Mouse (Mus musculus) hindbrain, postnatal 0 days (tissue): ENCODE measurements around the gene Ncapd3. TPM values are rescaled to one million over a fixed set of nuclear protein-coding genes. Genes with fewer than 3 reads are reported as not detected.

ENCODE experiments used
- ATAC-seq: fragments of 200-750 bp; cut with Nextera tagmentation; 2 replicates; pipeline ENCODE4 v1.8.0; 2017; ENCODE audit warnings: mild to moderate bottlenecking, moderate TSS enrichment, moderate library complexity
- DNase-seq: peaks from one replicate; pipeline ENCODE4 v3.0.0-alpha.2; 2015; ENCODE audit warnings: low spot score
- H3K27ac ChIP-seq: fragments of 300-500 bp; sonication (generic); 2 replicates; pipeline ENCODE4 v1.5.1; 2014; ENCODE audit warnings: mild to moderate bottlenecking
- H3K27me3 ChIP-seq: fragments of 300-500 bp; sonication (generic); 2 replicates; pipeline ENCODE4 v1.6.1; 2014; ENCODE audit warnings: low read length, mixed read lengths; ENCODE audit not compliant: insufficient read depth
- H3K36me3 ChIP-seq: fragments of 300-500 bp; sonication (generic); 2 replicates; pipeline ENCODE4 v1.6.1; 2014; ENCODE audit warnings: low read length, mixed read lengths; ENCODE audit not compliant: insufficient read depth
- H3K4me1 ChIP-seq: fragments of 300-500 bp; sonication (generic); 2 replicates; pipeline ENCODE4 v1.6.1; 2014; ENCODE audit warnings: antibody characterized with exemption, low read length, mixed read lengths; ENCODE audit not compliant: insufficient read depth
- H3K4me2 ChIP-seq: fragments of 300-500 bp; sonication (generic); 2 replicates; pipeline ENCODE4 v1.6.1; 2014; ENCODE audit warnings: low read depth, mild to moderate bottlenecking, low read length, moderate library complexity, mixed read lengths
- H3K4me3 ChIP-seq: fragments of 300-500 bp; sonication (generic); 2 replicates; pipeline ENCODE4 v1.5.1; 2014; ENCODE audit warnings: low read length
- H3K9ac ChIP-seq: fragments of 300-500 bp; sonication (generic); replicated peaks from 2 replicates; pipeline ENCODE4 v1.6.1; 2014; ENCODE audit warnings: mild to moderate bottlenecking, low read length, moderate library complexity, mixed read lengths
- H3K9me3 ChIP-seq: fragments of 300-500 bp; sonication (generic); 2 replicates; pipeline ENCODE4 v1.6.1; 2016; ENCODE audit warnings: low read length, mixed read lengths
- CTCF ChIP-seq: IDR thresholded peaks from 2 replicates; pipeline ENCODE4 v1.5.1; 2016; ENCODE audit warnings: antibody characterized with exemption, control low read depth, low read depth
- WGBS: fragments of 180-500 bp; shearing (Covaris S2); extraction: QIAGEN DNeasy Blood & Tissue Kit; methylation state at CpG from one replicate; pipeline ENCODE4 v1.1.7; 2014; 5-methylcytosine and 5-hydroxymethylcytosine counted together
- polyA plus RNA-seq: library from polyadenylated mRNA; unstranded; fragments of >200 nt; fragmentation: Nextera tagmentation; extraction: Ambion mirVana; gene quantifications from 2 replicates; pipeline ENCODE4 v1.2.1, GENCODE M21; 2015
- total RNA-seq: library from RNA; depleted of rRNA; stranded (reverse); fragments of >200 nt; gene quantifications from 2 replicates; pipeline ENCODE4 v1.2.3, GENCODE M21; 2014

Ncapd3 gene
- total and polyA plus RNA-seq, 2 experiments from 2014 or later, result 6.9 to 21.3 TPM

DNA sequence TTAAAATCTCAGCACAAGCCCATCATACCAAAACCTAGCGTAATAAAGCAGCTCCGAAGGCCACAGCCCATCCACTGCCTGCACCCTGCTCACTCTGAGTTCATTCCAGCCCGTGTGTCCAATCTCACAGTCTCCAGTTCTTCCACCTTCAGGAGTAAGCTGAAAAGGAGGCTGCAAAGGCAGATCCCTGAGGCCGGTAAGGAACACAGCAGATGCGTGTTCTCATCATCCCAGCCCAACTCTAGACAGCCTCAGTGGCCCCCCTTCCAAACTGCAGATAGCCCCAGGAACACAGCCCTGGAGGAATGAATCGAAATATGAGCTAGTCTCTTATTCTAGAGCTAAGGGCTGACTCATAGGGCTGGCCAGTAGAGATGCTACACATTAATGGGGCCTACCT lies 71.5 kb downstream of the Ncapd3 start:
- no peak overlapping the region for H3K4me2 ChIP-seq
- H3K4me3 ChIP-seq, result no peak overlapping the region
- H3K27ac ChIP-seq, result no peak overlapping the region
- H3K27me3 ChIP-seq, result no peaks in the 10 kb centered on the region
- no peaks in the 10 kb centered on the region for H3K9me3 ChIP-seq
- DNase-seq (no peak), ATAC-seq (no peak)
- H3K36me3 ChIP-seq, result peaks cover 35% of the 10 kb centered on the region; the same call in 1 of the 2 replicates
- H3K4me1 ChIP-seq, result no peaks in the 10 kb centered on the region
- 97% methylated on average over 6 of the region's 6 CpGs for WGBS
- TF ChIP-seq CTCF, result no peak
- no peak overlapping the region for H3K9ac ChIP-seq

DNA sequence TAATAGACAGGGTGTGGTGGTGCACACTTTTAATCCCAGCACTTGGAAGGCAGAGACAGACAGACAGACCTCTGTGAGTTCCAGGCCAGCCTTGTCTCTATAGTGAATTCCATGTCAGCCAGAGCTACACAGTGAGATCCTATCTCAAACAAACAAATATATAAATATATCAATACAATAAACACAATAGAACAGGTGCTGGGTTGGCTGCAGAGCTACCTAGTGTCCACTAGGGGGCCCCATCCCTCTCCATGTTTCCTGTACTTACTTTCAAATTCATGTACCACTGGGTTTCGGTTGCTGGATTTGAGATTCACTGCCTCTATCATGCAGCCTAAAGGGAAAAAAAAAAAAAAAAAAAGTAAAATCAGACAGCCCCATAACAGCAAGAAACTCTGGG lies 76.1 kb downstream of the Ncapd3 start:
- ATAC-seq (peak; percentile 50; the same call in 1 of the 2 replicates), DNase-seq (peak; percentile 83)
- no peak overlapping the region for H3K4me2 ChIP-seq
- H3K4me1 ChIP-seq, result 0 out of 2 replicates have a peak, but pooled peaks cover 3% of the 10 kb centered on the region
- no peaks in the 10 kb centered on the region for H3K27me3 ChIP-seq
- H3K4me3 ChIP-seq, result no peak overlapping the region
- TF ChIP-seq CTCF, result peak; percentile 89
- peaks cover 16% of the 10 kb centered on the region; the same call in 1 of the 2 replicates for H3K36me3 ChIP-seq
- H3K9ac ChIP-seq, result no peak overlapping the region
- H3K9me3 ChIP-seq, result no peaks in the 10 kb centered on the region
- WGBS, result 21% methylated on average over 1 of the region's 1 CpGs
- no peak overlapping the region for H3K27ac ChIP-seq

DNA sequence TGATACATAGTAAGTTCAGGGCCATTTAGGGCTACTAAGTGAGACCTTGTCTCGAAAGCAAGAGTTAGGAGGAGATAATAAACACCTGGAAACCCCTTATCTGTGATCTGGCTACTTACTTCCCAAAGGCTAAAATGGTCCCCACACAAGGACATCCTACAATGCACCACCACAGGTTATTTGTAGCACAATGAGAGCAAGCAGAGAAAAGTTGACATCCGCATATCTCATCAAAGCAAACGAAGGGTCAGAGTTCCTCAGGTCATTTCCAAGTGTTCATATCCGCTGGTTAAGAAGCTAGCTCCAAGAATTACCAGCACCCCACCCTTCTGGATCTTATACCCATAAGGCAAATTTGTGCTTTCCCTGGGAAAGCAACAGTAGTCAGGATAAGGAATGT lies 78.5 kb downstream of the Ncapd3 start:
- H3K4me2 ChIP-seq, result no peak overlapping the region
- 87% methylated on average over 4 of the region's 4 CpGs for WGBS
- H3K36me3 ChIP-seq, result peaks cover 4% of the 10 kb centered on the region; the same call in 1 of the 2 replicates
- 0 out of 2 replicates have a peak, but pooled peaks cover 3% of the 10 kb centered on the region for H3K4me1 ChIP-seq
- H3K9ac ChIP-seq, result no peak overlapping the region
- no peak for DNase-seq
- H3K4me3 ChIP-seq, result no peak overlapping the region
- no peak for TF ChIP-seq CTCF
- H3K27me3 ChIP-seq, result no peaks in the 10 kb centered on the region
- no peak overlapping the region for H3K27ac ChIP-seq
- no peak for ATAC-seq
- H3K9me3 ChIP-seq, result no peaks in the 10 kb centered on the region

DNA sequence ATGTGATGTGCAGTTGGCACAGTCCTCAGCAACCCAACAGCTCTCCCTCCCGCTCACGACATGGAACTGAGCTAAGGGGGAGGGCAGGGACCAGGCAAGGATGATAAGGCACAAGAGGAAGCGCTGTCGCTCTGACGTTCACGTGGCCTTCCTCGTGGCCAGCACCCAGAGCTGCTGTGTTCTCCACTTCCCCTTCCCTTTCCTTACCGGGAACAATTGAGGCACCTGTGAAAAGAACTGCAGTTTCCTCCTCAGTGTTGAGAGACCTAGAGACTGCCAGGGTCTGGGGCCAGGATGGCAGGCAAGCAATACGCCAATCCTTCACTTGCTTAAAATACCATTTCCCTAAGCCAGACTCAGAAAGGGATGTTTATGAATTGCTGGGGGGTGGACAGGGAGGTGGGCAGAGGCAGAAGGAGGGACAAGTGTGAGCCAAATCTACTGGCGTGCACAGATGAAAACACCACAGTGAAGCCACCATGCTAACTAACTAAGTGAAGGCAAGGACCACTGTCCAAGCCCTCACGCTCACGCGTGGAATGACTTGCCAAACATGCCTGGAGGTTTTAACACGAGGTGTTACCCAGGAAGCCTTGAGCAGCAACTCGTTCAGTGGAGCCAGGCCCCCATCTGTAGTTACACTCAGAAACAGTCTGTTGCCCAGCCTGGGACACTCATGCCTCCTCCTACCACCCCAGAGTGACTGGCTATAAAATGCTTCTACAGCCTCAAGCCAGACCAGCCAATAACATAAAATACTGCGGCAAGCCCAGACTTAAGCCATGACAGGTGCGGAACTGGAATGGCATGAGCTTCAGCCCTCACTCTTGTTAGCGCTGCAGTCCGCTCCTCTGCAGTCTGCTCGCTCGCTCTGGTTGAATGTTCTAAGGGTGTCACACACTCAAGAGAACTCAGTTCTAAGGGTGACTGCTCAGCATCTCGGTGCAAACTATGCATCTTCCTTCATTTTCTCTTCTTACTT lies 79.8 kb downstream of the Ncapd3 start:
- no peaks in the 10 kb centered on the region for H3K27me3 ChIP-seq
- ATAC-seq, result no peak; the same call in 1 of the 2 replicates

DNA sequence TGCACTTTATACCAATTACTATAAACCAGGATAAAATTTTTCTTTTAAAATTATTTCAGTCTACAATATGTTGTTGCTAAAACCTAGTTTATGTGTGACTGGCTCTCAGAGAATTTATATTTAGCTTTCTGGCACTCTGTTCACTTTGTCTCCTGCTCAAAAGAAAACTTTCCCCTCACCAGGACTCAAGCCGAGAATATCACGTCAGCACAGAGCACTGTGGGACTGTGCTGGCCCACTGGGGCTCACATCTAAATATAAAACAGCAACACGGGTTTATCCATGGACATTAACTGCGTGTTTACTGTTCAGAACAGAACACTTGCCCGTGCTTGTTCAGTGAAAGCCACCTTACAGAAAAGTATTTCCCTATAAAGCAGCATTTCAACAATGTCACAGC lies 80.7 kb downstream of the Ncapd3 start:
- H3K4me1 ChIP-seq, result 0 out of 2 replicates have a peak, but pooled peaks cover 3% of the 10 kb centered on the region
- no peak overlapping the region for H3K27ac ChIP-seq
- ATAC-seq, result no peak
- H3K9me3 ChIP-seq, result no peaks in the 10 kb centered on the region
- H3K27me3 ChIP-seq, result no peaks in the 10 kb centered on the region
- no peak overlapping the region for H3K4me2 ChIP-seq
- no peaks in the 10 kb centered on the region for H3K36me3 ChIP-seq
- no peak overlapping the region for H3K4me3 ChIP-seq
- no peak for TF ChIP-seq CTCF
- WGBS, result 37% methylated on average over 5 of the region's 5 CpGs
- no peak overlapping the region for H3K9ac ChIP-seq
- DNase-seq, result no peak

More for the DNA sequence above, 79.8 kb downstream of the Ncapd3 start:
- WGBS, result 60% methylated on average over 22 of the region's 22 CpGs
- H3K4me2 ChIP-seq, result no peak overlapping the region
- peak; percentile 34 for DNase-seq
- no peaks in the 10 kb centered on the region for H3K36me3 ChIP-seq
- H3K27ac ChIP-seq, result no peak overlapping the region
- no peak overlapping the region for H3K4me3 ChIP-seq
- H3K4me1 ChIP-seq, result 0 out of 2 replicates have a peak, but pooled peaks cover 3% of the 10 kb centered on the region
- TF ChIP-seq CTCF, result no peak
- no peaks in the 10 kb centered on the region for H3K9me3 ChIP-seq
- H3K9ac ChIP-seq, result no peak overlapping the region

DNA sequence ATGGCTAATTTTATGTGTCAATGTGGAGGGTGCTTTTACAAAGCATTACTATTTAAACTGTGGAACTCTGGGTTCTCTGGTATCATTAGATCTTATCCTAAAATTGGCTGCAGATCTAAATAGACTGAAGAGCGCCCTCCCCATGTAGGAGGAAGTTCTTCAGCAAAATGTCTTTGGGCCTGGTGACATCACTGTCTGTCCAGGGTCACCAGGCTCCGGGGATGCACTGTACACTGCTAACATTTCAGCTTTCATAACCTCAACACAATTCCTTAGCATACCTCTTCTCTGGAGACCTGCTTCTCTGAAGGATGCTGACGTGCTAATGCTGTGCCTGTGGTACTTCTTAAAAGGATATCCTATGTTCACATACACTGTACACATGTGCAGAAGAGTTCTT lies 81.8 kb downstream of the Ncapd3 start:
- H3K27ac ChIP-seq, result no peak overlapping the region
- H3K9me3 ChIP-seq, result no peaks in the 10 kb centered on the region
- H3K4me2 ChIP-seq, result no peak overlapping the region
- H3K4me3 ChIP-seq, result no peak overlapping the region
- no peak for ATAC-seq
- DNase-seq, result no peak
- 0 out of 2 replicates have a peak, but pooled peaks cover 3% of the 10 kb centered on the region for H3K4me1 ChIP-seq
- no peak for TF ChIP-seq CTCF
- 91% methylated on average over 3 of the region's 3 CpGs for WGBS
- H3K36me3 ChIP-seq, result no peaks in the 10 kb centered on the region
- H3K27me3 ChIP-seq, result no peaks in the 10 kb centered on the region
- H3K9ac ChIP-seq, result no peak overlapping the region
